Mouse (Mus musculus) intestine, postnatal 0 days (tissue): ENCODE measurements around the gene Bhlha15. TPM values are rescaled to one million over a fixed set of nuclear protein-coding genes. Genes with fewer than 3 reads are reported as not detected.
A peak's percentile ranks its signal among the peaks of the same experiment; 100 is the strongest.

ENCODE experiments used
- ATAC-seq: fragments of 200-750 bp; cut with Nextera tagmentation; 2 replicates; pipeline ENCODE4 v1.8.0; 2017; ENCODE audit warnings: mild to moderate bottlenecking, moderate TSS enrichment, moderate library complexity
- H3K27ac ChIP-seq: fragments of 300-500 bp; sonication (generic); 2 replicates; pipeline ENCODE4 v1.5.1; 2014; ENCODE audit warnings: mild to moderate bottlenecking, low read depth, low read length, moderate library complexity
- H3K27me3 ChIP-seq: fragments of 300-500 bp; sonication (generic); replicated peaks from 2 replicates; pipeline ENCODE4 v1.6.1; 2014; ENCODE audit warnings: low read length, mixed read lengths; ENCODE audit not compliant: control insufficient read depth, insufficient read depth
- H3K36me3 ChIP-seq: fragments of 300-500 bp; sonication (generic); 2 replicates; pipeline ENCODE4 v1.6.1; 2014; ENCODE audit warnings: mild to moderate bottlenecking, moderate library complexity; ENCODE audit not compliant: control insufficient read depth, insufficient read depth
- H3K4me1 ChIP-seq: fragments of 300-500 bp; sonication (generic); replicated peaks from 2 replicates; pipeline ENCODE4 v1.6.1; 2014; ENCODE audit warnings: antibody characterized with exemption, low read length, mixed read lengths; ENCODE audit not compliant: control insufficient read depth, insufficient read depth
- H3K4me2 ChIP-seq: fragments of 300-500 bp; sonication (generic); replicated peaks from 2 replicates; pipeline ENCODE4 v1.6.1; 2014; ENCODE audit warnings: low read depth, mild to moderate bottlenecking, moderate library complexity
- H3K4me3 ChIP-seq: fragments of 300-500 bp; sonication (generic); 2 replicates; pipeline ENCODE4 v1.5.1; 2014; ENCODE audit warnings: low read depth, low read length
- H3K9ac ChIP-seq: fragments of 300-500 bp; sonication (generic); 2 replicates; pipeline ENCODE4 v1.6.1; 2014; ENCODE audit warnings: mild to moderate bottlenecking, low read depth, low read length
- H3K9me3 ChIP-seq: fragments of 300-500 bp; sonication (generic); 2 replicates; pipeline ENCODE4 v1.6.1; 2016; ENCODE audit warnings: mixed run types; ENCODE audit not compliant: control insufficient read depth
- CTCF ChIP-seq: sonication (generic); IDR thresholded peaks from 2 replicates; pipeline ENCODE4 v1.5.1; 2016; ENCODE audit warnings: low read depth, mild to moderate bottlenecking, control low read depth, antibody characterized with exemption, moderate library complexity
- WGBS: fragments of 180-500 bp; shearing (Covaris S2); extraction: QIAGEN DNeasy Blood & Tissue Kit; methylation state at CpG from one replicate; pipeline ENCODE4 v1.1.7; 2014; 5-methylcytosine and 5-hydroxymethylcytosine counted together
- polyA plus RNA-seq: library from polyadenylated mRNA; unstranded; fragments of >200 nt; fragmentation: Nextera tagmentation; extraction: Ambion mirVana; gene quantifications from 2 replicates; pipeline ENCODE4 v1.2.1, GENCODE M21; 2015

The Bhlha15 gene
- polyA plus RNA-seq, 1 experiment from 2014 or later = 0.16 TPM

DNA sequence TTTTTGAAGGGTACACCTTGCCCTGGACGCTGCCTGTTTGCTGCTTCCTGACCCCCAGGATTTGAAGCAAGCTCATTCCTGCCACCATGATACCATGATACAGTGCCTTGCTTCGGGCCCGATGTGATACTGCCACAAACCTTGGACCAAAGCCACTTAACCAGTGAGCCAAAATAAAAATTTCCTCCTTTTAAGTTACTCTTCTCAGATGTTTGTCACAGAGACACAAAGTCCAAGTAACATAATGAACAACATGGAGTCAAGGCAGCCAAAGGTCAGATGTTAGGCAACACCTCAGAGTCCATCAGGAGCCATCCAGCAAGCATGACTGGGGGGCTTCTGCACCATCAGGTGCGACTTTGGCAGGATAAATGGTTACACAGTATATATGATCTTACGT lies 42.4 kb downstream of the Bhlha15 start:
- Histone ChIP-seq H3K36me3 (no peaks in the 10 kb centered on the region), H3K9ac (no peak overlapping the region), H3K4me3 (no peak overlapping the region), H3K4me1 (no peaks in the 10 kb centered on the region), H3K27ac (no peak overlapping the region), H3K4me2 (no peak overlapping the region), H3K9me3 (no peaks in the 10 kb centered on the region), H3K27me3 (no peaks in the 10 kb centered on the region)
- no peak for TF ChIP-seq CTCF
- ATAC-seq = 0 out of 2 replicates have a peak, but pooled peaks have one; percentile 32
- 82% methylated on average over 5 of the region's 5 CpGs for WGBS

DNA sequence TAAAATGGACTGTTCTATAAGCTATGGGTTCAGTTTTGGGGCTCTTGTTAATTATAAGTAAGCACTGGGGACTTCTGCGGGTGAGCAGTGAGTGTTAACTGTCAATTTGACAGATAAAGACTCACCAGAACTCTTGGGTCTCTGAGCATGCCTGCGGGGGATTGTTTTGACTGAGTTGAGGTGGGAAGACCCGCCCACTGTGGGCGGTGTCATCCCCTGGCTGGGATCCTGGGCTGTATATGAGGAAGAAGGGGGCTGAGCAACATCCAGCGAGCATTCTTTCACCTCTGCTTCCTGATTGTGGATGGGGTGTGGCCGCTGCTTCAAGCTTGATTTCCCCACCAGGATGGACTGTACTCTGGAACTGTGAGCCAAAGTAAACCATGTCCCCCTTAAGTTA lies 44.1 kb downstream of the Bhlha15 start:
- no peak overlapping the region for H3K4me3 ChIP-seq
- H3K4me1 ChIP-seq = no peaks in the 10 kb centered on the region
- no peaks in the 10 kb centered on the region for H3K9me3 ChIP-seq
- no peak overlapping the region for H3K9ac ChIP-seq
- no peak for TF ChIP-seq CTCF
- 64% methylated on average over 6 of the region's 6 CpGs for WGBS
- H3K27ac ChIP-seq = no peak overlapping the region
- no peaks in the 10 kb centered on the region for H3K27me3 ChIP-seq
- no peak overlapping the region for H3K4me2 ChIP-seq
- ATAC-seq = no peak
- no peaks in the 10 kb centered on the region for H3K36me3 ChIP-seq

DNA sequence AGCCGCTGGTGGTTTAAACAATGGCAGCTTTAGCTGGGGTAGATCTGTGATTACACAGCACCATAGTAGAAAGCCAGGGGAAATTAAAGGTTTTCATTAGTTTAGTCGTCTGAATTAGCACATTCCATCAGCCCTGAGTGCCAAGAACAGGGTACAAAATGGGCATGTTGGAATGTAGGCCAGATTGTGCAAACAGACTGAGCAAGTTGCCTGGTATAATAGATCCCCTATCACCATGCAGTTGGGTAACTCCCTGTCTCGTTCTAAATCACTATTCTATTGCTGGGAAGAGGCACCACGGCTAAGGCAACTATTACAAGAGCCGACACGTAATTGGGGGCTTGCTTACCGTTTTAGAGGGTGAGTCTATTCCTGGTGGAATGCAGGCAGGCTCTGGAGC lies 44.6 kb downstream of the Bhlha15 start:
- no peak overlapping the region for H3K9ac ChIP-seq
- H3K9me3 ChIP-seq = no peaks in the 10 kb centered on the region
- H3K4me1 ChIP-seq = no peaks in the 10 kb centered on the region
- no peaks in the 10 kb centered on the region for H3K36me3 ChIP-seq
- 80% methylated on average over 7 of the region's 7 CpGs for WGBS
- ATAC-seq = no peak
- no peak overlapping the region for H3K27ac ChIP-seq
- TF ChIP-seq CTCF = no peak
- no peak overlapping the region for H3K4me2 ChIP-seq
- H3K27me3 ChIP-seq = no peaks in the 10 kb centered on the region
- H3K4me3 ChIP-seq = no peak overlapping the region

DNA sequence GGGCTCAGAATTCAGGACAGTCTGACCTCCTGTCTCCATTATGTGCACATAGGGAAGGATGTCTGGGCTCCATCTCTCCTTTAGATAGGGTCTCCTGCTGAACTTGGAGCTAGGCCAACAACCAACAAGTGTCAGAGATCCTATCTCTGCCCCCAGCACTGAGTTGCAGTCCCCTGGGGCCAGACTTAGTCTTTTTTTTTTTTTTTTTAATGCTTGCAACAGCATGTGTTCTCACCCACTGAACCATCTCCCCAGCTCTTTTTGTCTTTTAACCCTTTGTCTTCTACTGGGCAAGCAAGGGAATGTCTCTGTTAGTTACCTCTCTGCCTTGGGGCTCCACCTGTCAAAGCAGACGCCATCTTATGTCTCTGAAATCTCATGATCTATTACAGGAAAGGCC lies 48.9 kb downstream of the Bhlha15 start:
- H3K4me2 ChIP-seq = no peak overlapping the region
- H3K9ac ChIP-seq = no peak overlapping the region
- no peak overlapping the region for H3K4me3 ChIP-seq
- H3K27ac ChIP-seq = no peak overlapping the region
- no peaks in the 10 kb centered on the region for H3K36me3 ChIP-seq
- H3K27me3 ChIP-seq = no peaks in the 10 kb centered on the region
- ATAC-seq = no peak
- H3K4me1 ChIP-seq = 0 out of 2 replicates have a peak, but pooled peaks cover under 1% of the 10 kb centered on the region
- TF ChIP-seq CTCF = no peak
- no peaks in the 10 kb centered on the region for H3K9me3 ChIP-seq
- WGBS = 85% methylated on average over 1 of the region's 1 CpGs

Other genes starting within 250 kb of the Bhlha15 start
- gene Ccz1, start 175.4 kb upstream of the Bhlha15 start, polyA plus RNA-seq = 58.1 and 59.9 TPM in 2 replicates
- gene Ocm, start 163.6 kb upstream of the Bhlha15 start, polyA plus RNA-seq = not detected in 2 replicates
- gene Lmtk2, start 89.8 kb upstream of the Bhlha15 start, polyA plus RNA-seq = 4.9 and 5.8 TPM in 2 replicates
- gene Tecpr1, start 33.3 kb downstream of the Bhlha15 start, polyA plus RNA-seq = 10.7 and 12.5 TPM in 2 replicates
- gene Bri3, start 54.2 kb downstream of the Bhlha15 start, polyA plus RNA-seq = 313 and 341 TPM in 2 replicates
- 38.8 and 41.1 TPM in 2 replicates for gene Baiap2l1, start 167.8 kb downstream of the Bhlha15 start, polyA plus RNA-seq